Mouse (Mus musculus) kidney, adult 18-20 months (tissue): ENCODE results near the gene Vmn1r155.
"Not testable (repeated sequence)": the region's sequence is repeated elsewhere in the genome, so short reads cannot be mapped to it uniquely, and the experiment has no call there.

Source experiments
- DNase-seq: peaks from one replicate; pipeline ENCODE4 v3.0.0; 2021

Gene Vmn1r155

GRCm38 (mm10) chr7:22657718-22658117, at the start of gene Vmn1r155:
Gene Vmn1r155, plus strand, starts transcription at chr7:22658018.
- DNase-seq: not testable (repeated sequence)

- DNase-seq: not testable (repeated sequence)
These were observed 34.4 kb downstream of the Vmn1r155 start, which contains the start of gene Gm8693 for GRCm38 (mm10) chr7:22692217-22692616. Gene Gm8693, minus strand, starts transcription at chr7:22692317.
